Mouse (Mus musculus) spleen, adult 2 months (tissue): Measurements from ENCODE around the gene Avp.

Experiments
- CTCF ChIP-seq: fragments of 200-500 bp; IDR thresholded peaks from 2 replicates; pipeline ENCODE4 v1.5.1; 2011; ENCODE audit warnings: mild to moderate bottlenecking, inconsistent platforms; ENCODE audit not compliant: insufficient read depth, insufficient read length, insufficient replicate concordance; ENCODE audit errors: extremely low read depth
- POLR2A ChIP-seq: fragments of 200-500 bp; IDR thresholded peaks from 2 replicates; pipeline ENCODE4 v1.6.1; 2011; ENCODE audit warnings: low read depth, low read length, inconsistent platforms

DNA sequence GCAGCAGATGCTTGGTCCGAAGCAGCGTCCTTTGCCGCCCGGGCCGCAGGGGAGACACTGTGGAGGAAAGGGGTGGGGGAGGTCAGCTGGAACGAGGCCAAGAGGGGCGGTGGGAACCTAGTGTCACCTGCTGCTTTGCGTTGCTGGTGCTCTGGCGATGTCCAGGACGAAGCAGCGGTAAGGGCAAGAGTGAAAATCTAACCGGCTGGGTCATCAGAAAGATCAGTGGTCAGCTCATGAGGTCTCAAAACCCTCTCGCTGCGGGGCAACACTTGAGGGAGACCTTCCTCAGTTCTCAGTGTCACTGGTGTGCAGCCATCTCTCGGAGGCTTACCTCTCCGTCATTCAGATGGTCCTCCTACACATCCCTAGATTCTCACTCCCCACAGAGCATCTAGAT is 1.2 kb downstream of the Avp start:
- TF ChIP-seq CTCF (no peak), POLR2A (no peak)
